Mouse (Mus musculus) E14TG2a.4 (cell line): ENCODE data around the gene Ly6g6f.

Experiments
- H3K27me3 ChIP-seq: 2 replicates; pipeline ENCODE4 v1.6.1; 2014; ENCODE audit warnings: low read length, control low read depth; ENCODE audit not compliant: insufficient read depth
- H3K36me3 ChIP-seq: 2 replicates; pipeline ENCODE4 v1.6.1; 2014; ENCODE audit warnings: low read length, control low read depth; ENCODE audit not compliant: insufficient read depth
- H3K4me1 ChIP-seq: replicated peaks from 2 replicates; pipeline ENCODE4 v1.6.1; 2014; ENCODE audit warnings: low read depth, low read length, control low read depth
- H3K4me3 ChIP-seq: replicated peaks from 2 replicates; pipeline ENCODE4 v1.5.1; 2014; ENCODE audit warnings: mild to moderate bottlenecking, low read length
- H3K9me3 ChIP-seq: 2 replicates; pipeline ENCODE4 v1.6.1; 2014; ENCODE audit warnings: low read length, control low read depth
- CTCF ChIP-seq: conservative IDR thresholded peaks from 2 replicates; pipeline ENCODE4 v1.5.1; 2014; ENCODE audit warnings: low read length
- NANOG ChIP-seq: IDR thresholded peaks from 2 replicates; pipeline ENCODE4 v1.6.1; 2014; ENCODE audit warnings: borderline replicate concordance, low read length, mixed read lengths
- POU5F1 ChIP-seq: IDR thresholded peaks from 2 replicates; pipeline ENCODE4 v1.6.1; 2014; ENCODE audit warnings: low read length, borderline replicate concordance

The Ly6g6f gene

DNA sequence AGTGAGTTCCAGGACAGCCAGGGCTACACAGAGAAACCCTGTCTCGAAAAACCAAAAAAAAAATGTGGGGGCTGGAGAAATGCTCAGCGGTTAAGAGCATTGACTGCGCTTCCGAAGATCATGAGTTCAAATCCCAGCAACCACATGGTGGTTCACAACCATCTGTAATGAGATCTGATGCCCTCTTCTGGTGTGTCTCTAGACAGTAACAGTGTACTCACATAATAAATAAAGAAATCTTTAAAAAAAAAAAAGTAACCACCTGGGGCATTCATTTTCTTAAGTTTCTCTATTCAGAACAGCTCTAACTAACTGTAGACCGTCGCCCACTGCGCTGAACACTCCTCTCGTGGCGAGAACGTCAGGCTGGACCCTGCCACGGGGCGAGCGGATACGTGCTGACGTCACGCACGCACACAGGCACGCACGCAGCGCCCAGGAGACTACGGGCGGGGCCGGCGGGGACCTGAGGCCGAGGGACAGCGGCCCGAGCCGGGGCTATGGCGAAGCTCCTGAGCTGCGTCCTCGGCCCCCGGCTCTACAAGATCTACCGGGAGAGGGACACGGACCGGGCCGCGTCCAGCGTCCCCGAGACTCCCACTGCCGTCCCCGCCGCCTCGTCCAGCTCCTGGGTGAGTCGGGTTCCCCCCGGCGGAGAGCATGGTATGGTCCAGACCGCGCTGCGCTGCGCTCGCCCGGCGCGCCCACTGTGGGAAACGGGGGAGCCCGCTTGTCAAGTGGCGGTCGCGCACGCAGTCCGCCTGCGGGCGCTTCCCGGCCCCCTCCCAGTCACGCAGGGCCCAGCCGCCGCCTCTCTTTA lies 3.6 kb upstream of the Ly6g6f start, which contains the start of gene Abhd16a:
TSS of gene Abhd16a (plus strand) at position 439 of the 820 bp plus-strand sequence.
- TF ChIP-seq CTCF (no peak), NANOG (no peak), POU5F1 (no peak)
- Histone ChIP-seq H3K36me3 (peaks cover 36% of the 10 kb centered on the region), H3K4me3 (peak within 1 kb of the TSS; percentile 88), H3K9me3 (no peaks in the 10 kb centered on the region), H3K4me1 (peaks cover 36% of the 10 kb centered on the region), H3K27me3 (0 out of 2 replicates have a peak, but pooled peaks cover 2% of the 10 kb centered on the region)

DNA sequence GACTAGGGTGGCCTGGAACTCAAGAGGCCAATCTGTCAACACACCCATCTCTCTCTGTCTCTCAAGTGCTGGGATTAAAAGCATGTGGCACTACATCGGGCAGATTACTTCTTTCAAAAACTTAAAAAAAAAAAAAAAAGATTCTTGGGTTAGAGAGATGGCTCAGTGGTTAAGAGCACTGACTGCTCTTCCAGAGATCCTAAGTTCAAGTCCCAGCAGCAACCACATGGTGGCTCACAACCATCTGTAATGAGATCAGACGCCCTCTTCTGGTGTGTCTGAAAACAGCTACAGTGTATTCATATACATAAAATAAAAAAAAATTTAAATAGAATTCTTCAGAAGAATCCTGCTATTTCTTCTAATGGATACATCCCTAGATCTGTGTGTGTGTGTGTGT lies 2.7 kb upstream of the Ly6g6f start:
- TF ChIP-seq NANOG (no peak), CTCF (peak; percentile 35)
- no peaks in the 10 kb centered on the region for H3K9me3 ChIP-seq
- peaks cover 28% of the 10 kb centered on the region for H3K36me3 ChIP-seq
- H3K4me1 ChIP-seq = peaks cover 32% of the 10 kb centered on the region
- 0 out of 2 replicates have a peak, but pooled peaks cover 2% of the 10 kb centered on the region for H3K27me3 ChIP-seq
- no peak overlapping the region for H3K4me3 ChIP-seq

DNA sequence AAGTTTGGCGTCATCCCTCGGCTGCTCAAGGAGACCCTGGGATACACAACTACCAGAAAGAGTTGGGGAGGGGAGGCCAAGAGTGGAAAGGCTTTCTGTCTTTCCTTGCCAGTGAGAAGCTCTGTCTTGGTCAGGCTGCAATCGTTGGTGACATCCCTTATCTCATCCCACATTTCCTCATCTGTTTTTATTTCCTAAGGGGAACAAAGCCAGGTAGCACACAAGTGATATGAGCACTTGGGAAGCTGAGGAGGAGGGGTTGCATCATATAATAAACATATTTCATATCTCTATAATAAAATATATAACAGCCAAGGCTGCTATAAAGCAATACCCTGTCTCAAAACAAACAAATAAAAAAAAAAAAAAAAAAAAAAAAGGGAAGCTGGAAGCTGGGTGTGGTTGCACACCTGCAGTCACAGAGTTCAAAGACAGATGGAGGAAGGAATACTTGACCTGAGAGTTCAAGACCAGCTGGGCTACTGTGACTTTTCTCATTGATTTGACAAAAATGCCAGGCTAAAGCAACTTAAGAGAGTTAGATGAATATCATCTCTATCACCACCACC lies 1.4 kb downstream of the Ly6g6f start:
- Histone ChIP-seq H3K27me3 (peaks cover 2% of the 10 kb centered on the region; the same call in 1 of the 2 replicates), H3K4me3 (no peak overlapping the region), H3K9me3 (no peaks in the 10 kb centered on the region), H3K4me1 (peaks cover 26% of the 10 kb centered on the region), H3K36me3 (no peaks in the 10 kb centered on the region)
- TF ChIP-seq NANOG (no peak), CTCF (no peak), POU5F1 (no peak)

DNA sequence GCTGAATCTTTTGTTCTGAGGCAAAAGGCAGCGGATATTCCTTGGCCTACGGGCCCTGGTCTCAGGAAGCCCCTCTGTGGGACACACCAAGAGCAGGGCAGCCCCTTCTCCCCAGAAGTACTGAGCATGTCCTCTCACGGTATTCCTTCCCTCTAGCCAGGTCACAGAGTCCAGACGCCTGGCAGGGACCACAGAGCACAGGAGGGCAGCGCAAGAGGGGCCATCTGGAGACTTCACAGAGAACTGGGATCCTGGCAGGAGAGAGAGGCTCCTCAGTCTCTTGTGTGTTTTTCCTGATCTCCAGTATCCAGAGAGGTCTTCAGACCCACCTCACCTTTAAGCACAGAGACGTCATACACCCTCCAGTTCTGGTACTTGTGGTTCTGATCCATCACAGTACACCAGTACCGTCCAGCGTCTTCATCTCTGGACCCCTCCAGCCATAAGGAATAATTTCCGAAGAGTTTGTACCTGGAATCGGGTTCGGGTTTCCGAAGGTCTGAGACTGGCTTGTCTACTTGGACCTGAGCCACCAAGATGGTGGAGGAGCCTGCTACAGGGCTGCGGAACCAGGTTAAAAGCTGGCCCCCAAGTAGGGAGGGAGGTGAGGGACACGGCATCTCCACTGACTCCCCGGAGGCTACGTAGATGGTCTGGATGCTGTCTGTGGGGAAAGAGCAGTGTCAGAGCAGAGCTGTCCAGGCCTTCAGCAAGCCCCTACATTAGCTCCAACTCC lies 2.4 kb downstream of the Ly6g6f start:
- H3K4me1 ChIP-seq = peaks cover 35% of the 10 kb centered on the region
- H3K4me3 ChIP-seq = no peak overlapping the region
- no peak for TF ChIP-seq POU5F1
- no peak for TF ChIP-seq NANOG
- TF ChIP-seq CTCF = no peak
- 0 out of 2 replicates have a peak, but pooled peaks cover 3% of the 10 kb centered on the region for H3K36me3 ChIP-seq
- H3K9me3 ChIP-seq = no peaks in the 10 kb centered on the region
- H3K27me3 ChIP-seq = peaks cover 2% of the 10 kb centered on the region; the same call in 1 of the 2 replicates

DNA sequence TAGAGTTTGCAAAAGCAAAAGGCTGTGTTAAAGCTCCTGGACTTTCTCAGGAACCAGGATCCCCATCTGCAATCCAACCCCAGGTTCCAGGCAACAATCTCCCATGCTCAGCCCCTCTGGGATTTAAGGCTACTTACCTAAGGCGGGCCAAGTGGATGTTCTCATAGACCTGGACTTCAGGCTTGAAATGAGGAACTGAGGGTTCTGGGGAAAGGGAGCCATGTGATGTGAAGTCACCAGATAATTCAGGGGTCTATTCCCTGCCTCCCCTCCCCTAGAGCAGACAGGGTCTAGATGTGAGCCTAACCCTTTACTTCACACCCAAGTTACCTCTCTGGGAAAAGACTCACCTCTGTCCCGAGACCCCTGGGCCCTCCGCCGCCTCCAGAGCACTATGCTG lies 4.7 kb downstream of the Ly6g6f start:
- Histone ChIP-seq H3K4me3 (peak overlapping the region; percentile 27), H3K9me3 (no peaks in the 10 kb centered on the region), H3K27me3 (peaks cover 2% of the 10 kb centered on the region; the same call in 1 of the 2 replicates), H3K36me3 (0 out of 2 replicates have a peak, but pooled peaks cover 3% of the 10 kb centered on the region), H3K4me1 (peaks cover 52% of the 10 kb centered on the region)
- no peak for TF ChIP-seq POU5F1
- no peak for TF ChIP-seq NANOG
- no peak for TF ChIP-seq CTCF

DNA sequence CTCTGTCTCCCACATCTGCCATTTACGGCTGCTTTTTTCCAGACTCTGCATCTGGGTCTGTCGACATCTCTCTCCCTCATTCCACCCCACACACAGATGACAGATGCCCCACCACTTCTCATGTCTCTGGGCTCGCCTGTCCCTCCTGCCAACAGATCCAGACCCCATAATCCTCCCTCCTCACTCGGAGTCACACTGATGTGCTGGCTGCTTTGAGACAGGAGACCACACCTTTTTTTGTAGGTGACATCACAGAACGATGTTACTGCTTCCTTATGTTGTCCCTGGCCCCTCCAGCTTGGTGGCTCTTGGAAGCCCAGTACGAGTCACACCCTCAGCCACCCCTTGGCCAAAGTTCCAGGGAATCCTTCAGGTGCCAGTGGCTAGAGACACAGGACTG lies 5.2 kb downstream of the Ly6g6f start:
- Histone ChIP-seq H3K4me1 (peaks cover 56% of the 10 kb centered on the region), H3K4me3 (0 out of 2 replicates have a peak overlapping the region, but pooled peaks have one; percentile 27), H3K36me3 (0 out of 2 replicates have a peak, but pooled peaks cover 3% of the 10 kb centered on the region), H3K9me3 (no peaks in the 10 kb centered on the region), H3K27me3 (peaks cover 2% of the 10 kb centered on the region; the same call in 1 of the 2 replicates)
- TF ChIP-seq CTCF (no peak), NANOG (no peak), POU5F1 (no peak)

DNA sequence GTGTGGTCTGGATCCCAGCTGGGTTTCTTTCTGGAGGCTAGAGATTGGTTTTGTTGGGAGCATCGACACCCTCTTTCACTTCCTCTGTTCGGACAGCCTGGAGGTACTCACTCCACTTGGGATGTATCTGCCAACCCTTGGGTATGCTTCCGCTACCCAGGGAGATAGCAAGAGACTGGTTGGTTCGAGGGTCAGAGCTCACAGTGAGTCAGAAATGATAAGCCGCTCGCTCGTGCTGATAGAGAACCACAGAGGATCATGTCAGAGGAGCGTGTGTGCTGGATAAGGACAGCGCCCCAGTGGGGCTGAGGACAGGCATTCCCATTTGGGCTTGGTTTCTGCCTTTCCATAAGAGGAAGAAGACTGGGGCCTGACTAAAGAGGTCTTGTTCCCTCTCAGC lies 5.6 kb downstream of the Ly6g6f start:
- peaks cover 61% of the 10 kb centered on the region for H3K4me1 ChIP-seq
- H3K36me3 ChIP-seq = 0 out of 2 replicates have a peak, but pooled peaks cover 3% of the 10 kb centered on the region
- peaks cover 2% of the 10 kb centered on the region; the same call in 1 of the 2 replicates for H3K27me3 ChIP-seq
- no peak overlapping the region for H3K4me3 ChIP-seq
- TF ChIP-seq POU5F1 (no peak), NANOG (no peak), CTCF (no peak)
- H3K9me3 ChIP-seq = no peaks in the 10 kb centered on the region

DNA sequence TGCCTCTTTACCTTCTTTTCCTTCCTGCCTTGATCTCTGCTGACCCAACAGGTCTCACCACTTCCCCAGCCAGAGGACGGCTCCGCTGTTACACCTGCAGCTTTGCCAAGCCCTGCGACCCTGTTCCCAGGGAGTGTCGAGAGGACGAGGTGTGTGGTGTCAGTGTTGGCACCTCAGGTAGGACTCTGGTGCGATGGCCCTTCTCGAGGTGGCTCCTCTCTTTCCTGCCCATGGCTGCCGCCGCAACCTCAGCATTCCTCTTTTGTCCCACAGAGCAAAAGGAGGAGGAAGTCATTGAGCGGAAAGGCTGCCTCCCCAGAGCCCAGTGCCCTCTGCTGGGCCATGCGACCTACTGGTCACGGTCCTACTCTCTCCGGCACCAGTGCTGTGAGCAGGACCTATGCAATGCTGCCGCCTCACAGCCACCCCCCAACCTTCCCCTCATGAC lies 7.6 kb downstream of the Ly6g6f start, which contains the start of gene Ly6g6d:
TSS of gene Ly6g6d (minus strand) at position 280 of the 448 bp plus-strand sequence.
- H3K9me3 ChIP-seq = no peaks in the 10 kb centered on the region
- peaks cover 74% of the 10 kb centered on the region for H3K4me1 ChIP-seq
- no peaks in the 10 kb centered on the region; the same call in 1 of the 2 replicates for H3K27me3 ChIP-seq
- TF ChIP-seq CTCF (no peak), POU5F1 (no peak), NANOG (no peak)
- 0 out of 2 replicates have a peak, but pooled peaks cover 3% of the 10 kb centered on the region for H3K36me3 ChIP-seq
- H3K4me3 ChIP-seq = peak within 1 kb of the TSS; percentile 78
